Mouse (Mus musculus) heart, adult 18-20 months (tissue): ENCODE data around the gene Lonrf2. TPM values are rescaled to one million over a fixed set of nuclear protein-coding genes. Genes with fewer than 3 reads are reported as not detected.
A peak's percentile ranks its signal among the peaks of the same experiment; 100 is the strongest.

Experiments used
- DNase-seq, 2 experiments: peaks; one replicate each; pipeline ENCODE4 v3.0.0; 2021 to 2022; ENCODE audit warnings: mixed read lengths in 1 of 2
- total RNA-seq, 2 experiments: library from RNA; stranded (reverse); gene quantifications; 2 replicates each; pipeline ENCODE4 v1.2.3; 2021

Lonrf2 gene
- total RNA-seq, 2 experiments from 2014 or later = 3.9 to 4.2 TPM

GRCm38 (mm10) chr1:38767812-38768211 lies 68.7 kb downstream of the Lonrf2 start:
- DNase-seq = peak; percentile 61 to 80

- DNase-seq = peak; percentile 28 to 45
Measured at GRCm38 (mm10) chr1:38766661-38767572, 69.6 kb downstream of the Lonrf2 start.

GRCm38 (mm10) chr1:38766254-38766653 lies 70.3 kb downstream of the Lonrf2 start:
- no peak for DNase-seq

GRCm38 (mm10) chr1:38763960-38764613 lies 72.4 kb downstream of the Lonrf2 start:
- DNase-seq = no peak

GRCm38 (mm10) chr1:38760424-38760823 lies 76.1 kb downstream of the Lonrf2 start:
- no peak for DNase-seq

- no peak for DNase-seq
Measured at GRCm38 (mm10) chr1:38757791-38758403, 78.6 kb downstream of the Lonrf2 start.

- no peak for DNase-seq
Measured at GRCm38 (mm10) chr1:38743863-38744262, 92.6 kb downstream of the Lonrf2 start.

Other genes with a start within 250 kb of the Lonrf2 start
- gene Aff3, start 171.8 kb downstream of the Lonrf2 start, total RNA-seq = 1 to 10 TPM; 1.3 to 3.2 TPM
- gene Chst10, start 61.5 kb upstream of the Lonrf2 start, total RNA-seq = 1 to 10 TPM in 1 of 2 experiments, under 1 TPM in 1; 0.42 to 1.1 TPM
- gene Nms, start 102.4 kb upstream of the Lonrf2 start, total RNA-seq = not detected
- 10 to 100 TPM; 69.7 to 80.5 TPM for gene Pdcl3, start 148.9 kb upstream of the Lonrf2 start, total RNA-seq